Mouse (Mus musculus) myocyte (in vitro differentiated cells): Measurements from ENCODE around the gene Racgap1.

Source experiments
- MYOD1 ChIP-seq, 3 experiments: IDR thresholded peaks; one replicate each; pipeline ENCODE4 v1.6.1; 2011; ENCODE audit warnings: control low read depth in 2 of 3, low read depth in 2 of 3, mild to moderate bottlenecking in 2 of 3, moderate library complexity in 1 of 3; ENCODE audit not compliant: insufficient read length in 2 of 3, control insufficient read depth in 1 of 3
- POLR2A ChIP-seq: IDR thresholded peaks from one replicate; pipeline ENCODE4 v1.6.1; 2011; ENCODE audit warnings: low read depth, mild to moderate bottlenecking, control low read depth, moderate library complexity; ENCODE audit not compliant: insufficient read length
- TCF3 ChIP-seq: IDR thresholded peaks from one replicate; pipeline ENCODE4 v1.6.1; 2011; ENCODE audit warnings: low read depth, control low read depth; ENCODE audit not compliant: insufficient read length
- USF1 ChIP-seq: IDR thresholded peaks from one replicate; pipeline ENCODE4 v1.6.1; 2011; ENCODE audit warnings: low read depth, mild to moderate bottlenecking, control low read depth, moderate library complexity

- TF ChIP-seq POLR2A (no peak), TCF3 (no peak), USF1 (no peak), MYOD1 (IDR thresholded peaks at IDR 0.05; ENCODE audit: control insufficient read depth in 1 of 3, insufficient read length in 2 of 3, low read depth in 2 of 3) (no peak)
Measured at GRCm38 (mm10) chr15:99700219-99701106, 49.0 kb upstream of the Racgap1 start.
